Mouse (Mus musculus) ES-E14 (cell line): ENCODE data around the gene Hoxa5. TPM values are rescaled to one million over a fixed set of nuclear protein-coding genes. Genes with fewer than 3 reads are reported as not detected.

Experiments
- DNase-seq: peaks from one replicate; pipeline ENCODE4 v3.0.0-alpha.2; 2013; ENCODE audit warnings: low read depth, low spot score
- H3K27ac ChIP-seq: 2 replicates; pipeline ENCODE4 v1.5.1; 2012; ENCODE audit warnings: low read depth, mild to moderate bottlenecking, low read length, moderate library complexity, mixed read lengths; ENCODE audit not compliant: poor library complexity, insufficient read depth, severe bottlenecking
- H3K36me3 ChIP-seq: 2 replicates; pipeline ENCODE4 v1.6.1; 2012; ENCODE audit warnings: mild to moderate bottlenecking, low read length, moderate library complexity, mixed read lengths; ENCODE audit not compliant: control insufficient read depth, poor library complexity, insufficient read depth, severe bottlenecking
- H3K4me1 ChIP-seq, 2 experiments: fragments of 150-350 bp in 1 of 2; sonication (generic) in 1 of 2; 2 replicates each; pipeline ENCODE4 v1.6.1; 2012; ENCODE audit warnings: low read length in 2 of 2, mild to moderate bottlenecking in 1 of 2, mixed read lengths in 1 of 2; ENCODE audit not compliant: control insufficient read depth in 2 of 2, insufficient read depth in 2 of 2, poor library complexity in 1 of 2
- H3K4me3 ChIP-seq, 2 experiments: fragments of 150-350 bp in 1 of 2; sonication (generic) in 1 of 2; 2 replicates each; pipeline ENCODE4 v1.5.1; 2012; ENCODE audit warnings: low read length in 2 of 2, low read depth in 1 of 2, mild to moderate bottlenecking in 1 of 2, mixed read lengths in 1 of 2; ENCODE audit not compliant: insufficient read depth in 1 of 2, poor library complexity in 1 of 2, severe bottlenecking in 1 of 2
- H3K9ac ChIP-seq: 2 replicates; pipeline ENCODE4 v1.6.1; 2012; ENCODE audit warnings: low read depth, mild to moderate bottlenecking, low read length, mixed read lengths; ENCODE audit not compliant: poor library complexity, insufficient read depth, severe bottlenecking
- H3K9me3 ChIP-seq: fragments of 150-350 bp; sonication (generic); 2 replicates; pipeline ENCODE4 v1.6.1; 2012; ENCODE audit warnings: low read depth, mild to moderate bottlenecking, low read length; ENCODE audit not compliant: control insufficient read depth, insufficient read depth
- CHD2 ChIP-seq: IDR thresholded peaks from 2 replicates; pipeline ENCODE4 v1.6.1; 2014; ENCODE audit warnings: mild to moderate bottlenecking, low read depth, low read length, inconsistent platforms
- HCFC1 ChIP-seq: IDR thresholded peaks from 2 replicates; pipeline ENCODE4 v1.6.1; 2012; ENCODE audit warnings: low read length, inconsistent platforms, borderline replicate concordance; ENCODE audit not compliant: insufficient read depth
- MAFK ChIP-seq: IDR thresholded peaks from 2 replicates; pipeline ENCODE4 v1.6.1; 2014; ENCODE audit warnings: mild to moderate bottlenecking, low read depth, low read length, inconsistent platforms; ENCODE audit not compliant: insufficient read depth
- ZC3H11A ChIP-seq: IDR thresholded peaks from 2 replicates; pipeline ENCODE4 v1.6.1; 2012; ENCODE audit warnings: low read depth, mild to moderate bottlenecking, inconsistent platforms, low read length, borderline replicate concordance
- ZNF384 ChIP-seq: IDR thresholded peaks from 2 replicates; pipeline ENCODE4 v1.6.1; 2012; ENCODE audit warnings: low read depth, low read length, inconsistent platforms
- in situ Hi-C, 2 experiments: fragments of 600-800 bp; cut with MboI; formaldehyde crosslinking; loops; one replicate each; pipeline ENCODE4 v1.15.1; 2025; ENCODE audit warnings: low sequenced_read_pairs in 2 of 2, inconsistent platforms in 1 of 2; ENCODE audit not compliant: unreplicated experiment in 2 of 2
- total RNA-seq: library from RNA; depleted of rRNA; stranded (reverse); fragments of 300-350 nt; gene quantifications from 2 replicates; pipeline ENCODE4 v1.2.3, GENCODE M21; 2012

Hoxa5 gene
- total RNA-seq, 1 experiment: 0.49 TPM

DNA sequence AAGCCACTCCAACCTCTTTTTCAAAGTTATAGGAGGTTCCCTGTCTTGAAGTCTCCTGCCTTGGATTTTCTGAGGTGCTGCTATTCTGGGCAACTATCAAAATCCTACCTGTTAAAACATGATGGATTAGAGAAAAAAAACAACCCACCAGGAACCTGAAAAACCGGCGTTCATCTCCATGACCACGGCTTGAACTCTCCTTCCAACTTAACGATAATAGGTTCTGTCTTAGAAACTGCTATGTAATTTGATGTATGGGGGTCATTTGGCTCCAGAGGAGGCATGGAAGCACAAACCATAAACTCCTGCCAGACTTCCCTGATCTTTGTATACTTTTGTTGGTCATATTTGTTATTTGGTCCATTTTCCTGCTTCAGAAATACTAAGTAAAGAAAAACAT lies 30.7 kb downstream of the Hoxa5 start:
- no peak for DNase-seq
- in situ Hi-C loops: loop anchor here in 1 of 2 experiments (10.0 kb wide), 1 partner anchor 141 kb away; the partner anchor contains the start of gene Evx1
- Histone ChIP-seq H3K27ac (no peak overlapping the region), H3K4me1 (peaks cover 2 to 3% of the 10 kb centered on the region in 2 experiments; a peak in 1 of 4 replicates), H3K9me3 (no peaks in the 10 kb centered on the region), H3K36me3 (no peaks in the 10 kb centered on the region), H3K4me3 (no peak overlapping the region), H3K9ac (no peak overlapping the region)
- TF ChIP-seq CHD2: no peak
- TF ChIP-seq ZNF384: no peak
- no peak for TF ChIP-seq ZC3H11A
- no peak for TF ChIP-seq MAFK
- no peak for TF ChIP-seq HCFC1

DNA sequence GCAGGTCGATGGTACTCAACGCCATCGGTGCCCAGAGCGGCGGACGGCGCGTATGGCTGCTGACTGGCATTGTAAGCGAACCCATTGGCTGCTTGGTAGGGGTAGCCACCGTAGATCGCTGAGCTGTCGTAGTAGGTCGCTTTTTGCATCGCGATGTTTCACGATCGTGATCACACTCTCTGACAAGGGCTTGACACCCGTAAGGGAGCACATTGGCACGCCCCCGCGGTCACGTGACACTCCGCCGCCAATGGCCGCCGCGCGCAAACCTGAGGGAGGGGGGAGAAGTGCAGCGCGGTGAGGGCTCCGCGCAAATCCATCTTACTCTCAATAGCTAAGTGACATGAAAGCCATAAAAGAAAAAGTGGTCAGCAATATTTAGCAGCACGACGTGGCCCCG lies 31.9 kb downstream of the Hoxa5 start:
- H3K4me3 ChIP-seq: peak overlapping the region; percentile 58 to 61
- in situ Hi-C loops: loop anchor here in 1 of 2 experiments (10.0 kb wide), 1 partner anchor 142 kb away; the partner anchor contains the start of gene Evx1
- TF ChIP-seq CHD2 (peak; percentile 63; the same call in 1 of the 2 replicates), MAFK (no peak)
- DNase-seq: peak; percentile 93
- H3K4me1 ChIP-seq: peaks cover 2 to 3% of the 10 kb centered on the region in 2 experiments; a peak in 1 of 4 replicates
- no peaks in the 10 kb centered on the region for H3K36me3 ChIP-seq
- no peaks in the 10 kb centered on the region for H3K9me3 ChIP-seq
- peak overlapping the region; percentile 50; the same call in 1 of the 2 replicates for H3K9ac ChIP-seq
- H3K27ac ChIP-seq: no peak overlapping the region

DNA sequence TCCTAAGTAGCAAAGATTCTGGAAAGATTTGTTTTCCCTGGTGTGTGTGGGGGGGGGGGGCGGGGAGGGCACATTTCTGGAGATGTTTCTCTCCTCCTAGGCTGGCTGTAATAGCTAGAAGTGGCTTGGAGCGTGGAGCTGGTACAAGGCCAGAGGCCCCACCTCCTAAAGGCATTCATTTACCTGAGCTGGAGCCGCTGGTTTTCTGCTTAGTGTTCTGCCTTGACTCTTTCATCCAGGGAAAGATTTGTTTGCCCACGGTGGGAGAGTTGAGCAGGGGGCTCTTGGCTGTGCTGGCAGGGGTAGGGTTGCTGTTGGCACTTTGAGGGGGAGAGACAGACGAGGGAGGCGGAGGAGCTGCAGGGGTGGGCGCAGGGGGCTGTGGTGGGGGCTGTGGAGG lies 32.4 kb downstream of the Hoxa5 start:
- H3K27ac ChIP-seq: no peak overlapping the region
- no peaks in the 10 kb centered on the region for H3K9me3 ChIP-seq
- H3K9ac ChIP-seq: no peak overlapping the region
- in situ Hi-C loops: loop anchor here in 1 of 2 experiments (10.0 kb wide), 1 partner anchor 143 kb away; the partner anchor contains the start of gene Evx1
- no peak for TF ChIP-seq ZC3H11A
- TF ChIP-seq HCFC1: no peak
- no peak for TF ChIP-seq ZNF384
- no peak for TF ChIP-seq CHD2
- no peak for TF ChIP-seq MAFK
- H3K4me1 ChIP-seq: peaks cover 2 to 3% of the 10 kb centered on the region in 2 experiments; a peak in 1 of 4 replicates
- H3K36me3 ChIP-seq: no peaks in the 10 kb centered on the region
- no peak for DNase-seq
- peak overlapping the region; percentile 58 to 61 for H3K4me3 ChIP-seq

DNA sequence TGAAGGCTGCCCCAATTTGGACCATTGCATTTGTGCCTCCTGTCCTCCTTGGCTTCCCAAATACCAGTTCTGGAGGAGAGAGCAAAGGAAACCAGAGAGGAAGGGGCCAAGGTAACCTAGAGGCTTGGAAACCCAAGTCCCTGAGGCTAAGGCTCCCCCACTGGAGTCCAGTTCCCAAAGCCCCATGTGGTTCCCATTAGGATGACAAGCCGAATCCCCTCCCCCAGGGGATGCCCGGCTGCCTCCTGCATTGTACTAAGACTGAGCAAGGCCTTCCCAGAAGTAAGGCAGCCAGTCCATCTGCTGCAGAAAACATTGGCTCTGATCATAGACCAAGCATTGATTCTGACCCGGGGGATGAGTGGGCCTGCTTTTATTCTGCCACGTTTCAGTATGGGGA lies 33.1 kb downstream of the Hoxa5 start:
- in situ Hi-C loops: loop anchor here in 1 of 2 experiments (10.0 kb wide), 1 partner anchor 143 kb away; the partner anchor contains the start of gene Evx1
- Histone ChIP-seq H3K27ac (no peak overlapping the region), H3K36me3 (no peaks in the 10 kb centered on the region), H3K9me3 (no peaks in the 10 kb centered on the region), H3K9ac (no peak overlapping the region), H3K4me3 (no peak overlapping the region), H3K4me1 (peaks cover under 1 to 3% of the 10 kb centered on the region in 2 experiments; a peak in 1 of 4 replicates)
- DNase-seq: no peak
- TF ChIP-seq MAFK (no peak), ZNF384 (no peak), HCFC1 (no peak)

DNA sequence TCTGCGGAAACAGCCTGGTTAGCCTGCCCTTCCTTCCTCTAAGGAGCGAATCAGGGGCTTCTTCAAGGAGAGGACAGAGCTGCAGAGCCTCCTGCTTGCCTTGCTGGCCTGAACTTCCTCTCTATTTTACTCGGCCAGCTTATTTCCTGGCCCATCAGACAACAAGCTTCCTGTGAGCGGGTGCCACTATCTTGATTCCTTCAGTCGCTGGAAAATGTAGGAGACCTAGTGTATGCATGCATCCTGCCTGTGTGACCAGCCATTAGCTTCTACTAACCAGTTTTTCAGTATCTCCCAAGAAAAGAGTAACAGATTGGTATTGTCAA lies 33.5 kb downstream of the Hoxa5 start:
- peak overlapping the region in 1 of 2 experiments; percentile 32; a peak in 1 of 4 replicates for H3K4me3 ChIP-seq
- DNase-seq: no peak
- H3K36me3 ChIP-seq: no peaks in the 10 kb centered on the region
- no peak overlapping the region for H3K27ac ChIP-seq
- TF ChIP-seq ZC3H11A: no peak
- no peak for TF ChIP-seq HCFC1
- TF ChIP-seq ZNF384: no peak
- no peak for TF ChIP-seq MAFK
- no peak for TF ChIP-seq CHD2
- H3K4me1 ChIP-seq: peaks cover 0 to 3% of the 10 kb centered on the region in 2 experiments; a peak in 1 of 4 replicates
- no peaks in the 10 kb centered on the region for H3K9me3 ChIP-seq
- no peak overlapping the region for H3K9ac ChIP-seq
- in situ Hi-C loops: loop anchor here in 1 of 2 experiments (10.0 kb wide), 1 partner anchor 144 kb away; the partner anchor contains the start of gene Evx1
